Mouse (Mus musculus) thymus, postnatal 10 days (tissue): ENCODE results near the gene Mdh1.
"Not testable (repeated sequence)": the region's sequence is repeated elsewhere in the genome, so short reads cannot be mapped to it uniquely, and the experiment has no call there.

ENCODE experiments used
- DNase-seq, 2 experiments: peaks; one replicate each; pipeline ENCODE4 v3.0.0; 2021; ENCODE audit warnings: low spot score in 2 of 2

Mdh1 gene

GRCm38 (mm10) chr11:21545951-21546350, 26.2 kb downstream of the Mdh1 start:
- no peak for DNase-seq

GRCm38 (mm10) chr11:21545021-21545420, 27.1 kb downstream of the Mdh1 start:
- no peak for DNase-seq

- DNase-seq = no peak
Observed at GRCm38 (mm10) chr11:21542731-21543130, 29.4 kb downstream of the Mdh1 start.

GRCm38 (mm10) chr11:21540622-21541021, 31.5 kb downstream of the Mdh1 start:
- no peak for DNase-seq

GRCm38 (mm10) chr11:21540072-21540471, 32.1 kb downstream of the Mdh1 start:
- DNase-seq = no peak

GRCm38 (mm10) chr11:21530856-21531255, 41.3 kb downstream of the Mdh1 start:
- DNase-seq = not testable (repeated sequence)

- no peak for DNase-seq
Observed at GRCm38 (mm10) chr11:21528676-21529394, 43.3 kb downstream of the Mdh1 start.

GRCm38 (mm10) chr11:21517726-21518125, 54.4 kb downstream of the Mdh1 start:
- DNase-seq = no peak

GRCm38 (mm10) chr11:21516396-21516795, 55.8 kb downstream of the Mdh1 start:
- not testable (repeated sequence) for DNase-seq

- DNase-seq = not testable (repeated sequence)
Observed at GRCm38 (mm10) chr11:21510577-21510976, 61.6 kb downstream of the Mdh1 start.

GRCm38 (mm10) chr11:21508713-21509112, 63.5 kb downstream of the Mdh1 start:
- DNase-seq = not testable (repeated sequence)

GRCm38 (mm10) chr11:21507073-21507472, 65.1 kb downstream of the Mdh1 start:
- DNase-seq = not testable (repeated sequence)
